Mouse (Mus musculus) adrenal gland, postnatal 10 days (tissue): Measurements from ENCODE around the gene Olfr1225. TPM values are rescaled to one million over a fixed set of nuclear protein-coding genes. Genes with fewer than 3 reads are reported as not detected.
"Not testable (repeated sequence)": the region's sequence is repeated elsewhere in the genome, so short reads cannot be mapped to it uniquely, and the experiment has no call there.

Source experiments
- DNase-seq: peaks from one replicate; pipeline ENCODE4 v3.0.0; 2021; ENCODE audit warnings: mixed read lengths
- long read RNA-seq, 2 experiments: library from polyadenylated mRNA; stranded (forward); transcript quantifications; one replicate each; pipeline ENCODE4 v2.0.0; 2021
- total RNA-seq, 2 experiments: library from RNA; stranded (reverse); gene quantifications; 2 replicates each; pipeline ENCODE4 v1.2.3; 2021

Gene Olfr1225
- not detected for total RNA-seq
- long read RNA-seq, experiment 1 = 0 reads
- long read RNA-seq, experiment 2 = 0 reads

DNA sequence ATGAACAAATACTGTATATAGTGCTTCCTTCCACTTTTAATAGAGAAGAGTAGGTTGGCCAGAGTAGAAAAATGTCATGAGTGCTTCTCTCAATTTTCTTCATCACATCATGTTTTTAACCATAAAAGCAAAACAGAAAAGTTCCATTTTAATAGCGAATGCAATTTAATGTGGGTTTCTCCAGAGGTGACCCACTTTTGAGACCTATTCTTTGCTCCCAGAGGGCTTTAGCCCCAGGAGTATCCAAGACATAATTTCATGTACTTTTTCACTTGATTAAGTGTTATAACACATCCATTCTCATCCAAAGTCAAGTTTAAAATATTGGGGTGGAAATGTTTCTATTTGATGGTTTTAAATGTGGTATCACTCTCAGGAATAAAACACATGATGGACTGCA is at the start of gene Olfr1225:
Gene Olfr1225 (minus strand): TSS at position 101 of the 400 bp plus-strand sequence.
- DNase-seq = no peak

DNA sequence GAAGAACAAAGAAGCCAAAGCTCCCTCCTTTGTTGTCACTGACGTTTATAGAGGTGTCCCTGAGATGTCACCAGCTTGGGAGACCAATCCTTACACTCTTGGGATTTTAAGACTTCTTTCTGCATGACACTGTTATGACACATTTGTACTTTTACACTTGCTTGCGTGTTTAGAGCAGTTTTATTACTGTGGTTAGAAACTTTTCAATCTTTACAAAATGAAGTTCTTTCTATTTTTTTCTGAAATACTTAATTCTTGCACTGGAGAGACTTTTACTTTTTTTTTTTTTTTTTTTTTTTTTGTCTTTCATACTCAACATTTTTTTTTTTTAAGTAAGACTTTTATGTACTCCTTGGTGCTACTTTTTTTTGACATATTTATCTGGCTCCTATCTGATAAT is 25.5 kb upstream of the Olfr1225 start, which contains the start of gene Olfr1226:
Gene Olfr1226 (minus strand): TSS at position 101 of the 400 bp plus-strand sequence.
- DNase-seq = no peak

DNA sequence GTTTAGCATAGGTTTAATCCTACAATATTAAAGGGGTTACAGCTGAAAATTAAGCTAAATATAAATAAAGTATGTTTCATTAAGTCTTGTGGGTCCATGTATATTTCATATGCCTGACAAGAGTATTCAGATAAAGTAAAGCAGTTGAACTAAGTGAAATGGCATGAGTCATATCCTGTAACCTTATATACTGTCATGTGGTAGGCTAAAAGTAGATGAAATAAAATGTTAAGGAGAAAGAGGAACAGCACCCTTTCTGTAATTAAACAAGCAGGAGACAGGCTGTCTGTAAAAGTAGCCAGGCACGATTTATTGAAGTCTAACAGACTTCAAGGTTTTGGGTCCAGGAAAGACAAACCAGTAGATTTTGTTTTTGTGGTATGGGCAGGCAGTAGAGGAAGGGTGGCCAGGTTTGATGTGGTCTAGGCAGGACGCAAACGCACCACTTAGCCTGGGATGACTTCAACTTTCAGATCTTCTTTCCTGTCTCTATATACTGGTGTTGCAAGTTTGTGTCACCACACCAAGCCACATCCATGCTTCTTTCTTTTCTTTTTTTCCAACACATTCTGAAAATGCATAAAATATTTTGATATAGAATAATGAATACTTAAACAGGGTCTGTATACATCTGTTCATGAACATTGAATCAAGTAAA is 22.0 kb upstream of the Olfr1225 start:
- DNase-seq = no peak

DNA sequence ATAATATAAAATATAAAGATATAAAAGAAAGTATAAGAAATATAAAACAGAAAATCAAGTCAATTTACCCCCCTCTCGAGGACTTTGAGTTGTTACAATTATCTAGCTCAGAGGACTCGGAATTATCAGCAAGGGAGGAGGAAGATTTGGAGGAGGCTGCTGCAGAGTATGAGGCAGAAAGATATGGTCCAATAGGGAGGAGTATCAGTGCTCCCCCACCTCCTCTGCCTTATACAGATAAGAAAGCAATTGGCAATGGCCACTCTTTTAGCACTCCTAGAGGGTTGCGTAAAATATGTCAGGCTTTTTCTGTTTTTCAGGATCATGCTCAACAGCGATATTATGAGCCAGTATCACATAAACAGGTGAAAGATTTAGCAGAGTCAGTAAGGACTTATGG is 9.8 kb downstream of the Olfr1225 start:
- DNase-seq = not testable (repeated sequence)

DNA sequence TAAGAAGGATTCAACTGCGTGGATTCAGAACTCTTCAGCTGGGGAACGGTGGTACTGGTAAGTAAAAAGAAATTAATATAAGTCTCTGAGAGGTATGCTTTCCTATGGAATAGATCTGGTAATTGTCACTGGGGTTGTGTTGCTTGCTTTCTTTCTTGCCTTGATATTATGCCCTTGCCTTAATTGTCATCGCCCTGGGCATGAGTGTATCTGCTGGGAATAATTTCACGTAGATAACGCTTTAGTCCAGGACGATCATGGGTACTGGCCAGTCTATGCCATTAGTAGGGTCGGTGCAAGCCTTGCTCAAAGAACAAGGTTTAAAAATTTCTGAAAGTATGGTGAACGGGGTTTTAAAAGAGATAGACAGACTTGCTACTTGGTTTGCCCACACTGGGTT is 10.5 kb downstream of the Olfr1225 start, which contains the start of gene Olfr1224-ps1:
Gene Olfr1224-ps1 (minus strand): TSS at position 101 of the 400 bp plus-strand sequence.
- DNase-seq = not testable (repeated sequence)

DNA sequence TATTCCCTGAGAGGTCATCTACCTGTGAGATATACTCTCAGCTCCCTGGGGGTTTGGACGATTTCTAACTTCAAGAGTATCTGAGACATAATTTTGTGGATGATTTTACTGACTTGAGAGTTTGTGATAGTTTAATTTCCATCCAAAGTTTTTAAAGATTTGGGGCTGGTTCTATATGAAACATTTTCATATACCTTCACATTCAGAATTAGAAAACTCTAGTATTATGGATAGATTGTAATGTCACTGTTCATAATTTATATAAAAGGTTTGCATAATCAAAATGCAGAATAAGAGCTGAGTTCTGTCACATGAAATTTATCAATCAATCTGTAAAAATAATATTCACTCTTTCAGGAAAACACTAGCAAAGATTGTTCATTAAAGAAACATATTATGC is 23.0 kb downstream of the Olfr1225 start, which contains the start of gene Olfr1223:
Gene Olfr1223 (minus strand): TSS at position 101 of the 400 bp plus-strand sequence.
- DNase-seq = no peak

DNA sequence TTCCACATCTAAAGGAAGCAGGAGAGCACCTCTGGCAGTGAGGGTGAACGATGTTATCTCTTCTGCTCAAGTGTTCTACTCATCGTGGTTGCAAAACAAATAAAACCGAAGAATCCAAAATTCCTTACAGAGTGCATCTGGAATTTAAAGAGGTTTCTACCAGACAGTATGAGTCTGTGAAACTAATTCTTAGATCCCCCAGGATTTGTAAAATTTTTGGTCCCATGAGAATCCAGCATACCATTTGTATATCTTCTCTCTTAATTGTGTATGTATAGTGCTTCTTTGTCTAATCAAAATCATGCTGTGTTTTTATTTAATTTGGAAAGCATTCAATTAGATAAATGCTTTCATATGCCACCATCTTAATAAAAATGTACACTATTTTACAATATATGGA is 41.5 kb downstream of the Olfr1225 start, which contains the start of gene Olfr1222:
Gene Olfr1222 (minus strand): TSS at position 101 of the 400 bp plus-strand sequence.
- no peak for DNase-seq

Other genes with a start within 250 kb of the Olfr1225 start
- not detected for gene Olfr1211, start 236.6 kb downstream of the Olfr1225 start, total RNA-seq
- not detected for gene Olfr1212, start 220.7 kb downstream of the Olfr1225 start, total RNA-seq
- not detected for gene Gm13762, start 194.4 kb downstream of the Olfr1225 start, total RNA-seq
- not detected for gene Olfr1214, start 182.0 kb downstream of the Olfr1225 start, total RNA-seq
- gene Olfr1215, start 167.7 kb downstream of the Olfr1225 start, total RNA-seq = not detected
- gene Olfr1216, start 156.3 kb downstream of the Olfr1225 start, total RNA-seq = not detected
- gene Olfr1217, start 142.6 kb downstream of the Olfr1225 start, total RNA-seq = not detected
- gene Olfr1218, start 113.5 kb downstream of the Olfr1225 start, total RNA-seq = not detected
- not detected for gene Olfr1219, start 91.2 kb downstream of the Olfr1225 start, total RNA-seq
- gene Olfr1220, start 67.8 kb downstream of the Olfr1225 start, total RNA-seq = not detected
- not detected for gene Olfr1221, start 57.4 kb downstream of the Olfr1225 start, total RNA-seq
- gene Olfr1222, start 41.6 kb downstream of the Olfr1225 start, total RNA-seq = not detected
- gene Olfr1223, start 23.1 kb downstream of the Olfr1225 start, total RNA-seq = not detected
- not detected for gene Olfr1224-ps1, start 10.6 kb downstream of the Olfr1225 start, total RNA-seq
- gene Olfr1226, start 25.4 kb upstream of the Olfr1225 start, total RNA-seq = not detected
- gene Olfr1228, start 79.4 kb upstream of the Olfr1225 start, total RNA-seq = not detected
- gene Olfr1229, start 113.3 kb upstream of the Olfr1225 start, total RNA-seq = not detected
- gene Olfr1230, start 122.6 kb upstream of the Olfr1225 start, total RNA-seq = not detected
- gene Olfr1231, start 132.4 kb upstream of the Olfr1225 start, total RNA-seq = not detected
- gene Olfr1232, start 155.0 kb upstream of the Olfr1225 start, total RNA-seq = not detected
- gene Olfr1233, start 167.7 kb upstream of the Olfr1225 start, total RNA-seq = not detected
- not detected for gene Olfr1234, start 190.2 kb upstream of the Olfr1225 start, total RNA-seq
- gene Olfr1238, start 235.0 kb upstream of the Olfr1225 start, total RNA-seq = not detected
- gene Olfr1239, start 245.7 kb upstream of the Olfr1225 start, total RNA-seq = not detected